Mouse (Mus musculus) central nervous system, embryonic 11.5 days (tissue): ENCODE data around the gene Gm2431. TPM values are rescaled to one million over a fixed set of nuclear protein-coding genes. Genes with fewer than 3 reads are reported as not detected.

Experiments
- polyA plus RNA-seq: library from polyadenylated mRNA; depleted of rRNA; stranded (reverse); fragments of >200 nt; gene quantifications from 2 replicates; pipeline ENCODE4 v1.2.3, GENCODE M21; 2012; rRNA removed

Gene Gm2431
- not detected in 2 replicates for polyA plus RNA-seq

DNA sequence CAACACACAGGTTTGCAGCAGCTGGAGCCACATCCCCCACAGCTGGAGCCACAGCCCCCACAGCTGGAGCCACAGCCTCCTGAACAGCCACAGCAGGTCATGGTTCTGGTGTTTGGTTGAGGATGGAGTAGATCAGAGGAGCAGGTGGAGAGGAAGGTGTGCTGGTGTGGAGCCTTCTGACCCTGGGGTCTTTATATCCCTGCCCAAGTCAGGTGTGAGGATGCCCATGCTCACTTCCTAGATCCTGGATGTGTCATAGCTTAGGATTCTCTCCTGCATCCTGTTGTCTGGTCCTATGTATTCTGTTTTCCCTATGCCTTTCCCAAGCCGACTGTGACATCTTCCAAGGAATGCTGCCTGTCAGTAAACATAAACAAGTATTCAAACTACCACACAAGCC lies at the start of gene Gm2431:
Gene Gm2431 (minus strand): TSS at position 101 of the 400 bp plus-strand sequence.

DNA sequence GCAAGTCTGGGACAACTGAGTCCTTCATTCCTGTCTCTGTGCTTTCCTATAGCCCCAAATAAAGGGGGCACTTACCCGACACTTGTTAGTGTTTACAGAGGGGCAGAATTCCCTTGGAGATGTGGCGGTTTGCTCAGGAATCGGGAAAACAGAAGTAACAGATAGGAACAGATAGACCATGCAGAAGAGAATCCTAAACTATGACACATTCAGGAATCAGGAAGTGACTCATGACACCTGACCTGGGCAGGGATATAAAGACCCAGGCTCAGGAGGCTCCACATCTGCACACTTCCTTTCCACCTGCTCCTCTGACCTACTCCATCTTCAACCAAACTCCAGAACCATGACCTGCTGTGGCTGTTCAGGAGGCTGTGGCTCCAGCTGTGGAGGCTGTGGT lies 45.1 kb upstream of the Gm2431 start, which contains the start of gene Krtap5-4:
Gene Krtap5-4 (plus strand): TSS at position 301 of the 400 bp plus-strand sequence.

GRCm38 (mm10) chr7:142297018-142297417 lies 38.9 kb upstream of the Gm2431 start, which contains the start of gene Krtap5-1:
Krtap5-1 (minus strand) TSS chr7:142297118.

GRCm38 (mm10) chr7:142274263-142274662 lies 16.1 kb upstream of the Gm2431 start, which contains the start of gene Gm4559:
Gm4559 (minus strand) TSS chr7:142274363.

GRCm38 (mm10) chr7:142240978-142241377 lies 17.2 kb downstream of the Gm2431 start, which contains the start of gene Gm40460:
Gm40460 (minus strand) TSS chr7:142241078.

GRCm38 (mm10) chr7:142229871-142230270 lies 28.3 kb downstream of the Gm2431 start, which contains the start of gene Krtap5-5:
Krtap5-5 (minus strand) TSS chr7:142229971.

GRCm38 (mm10) chr7:142211559-142211958 lies 46.6 kb downstream of the Gm2431 start, which contains the start of gene Gm7579:
Gm7579 (plus strand) TSS chr7:142211859.

Other genes with a start within 250 kb of the Gm2431 start
- 42.3 and 43.3 TPM in 2 replicates for gene Mob2, start 197.3 kb downstream of the Gm2431 start, polyA plus RNA-seq
- gene Dusp8, start 162.5 kb downstream of the Gm2431 start, polyA plus RNA-seq, result 17.3 and 17.4 TPM in 2 replicates
- gene Gm45618, start 137.6 kb downstream of the Gm2431 start, polyA plus RNA-seq, result not detected in 2 replicates
- not detected in 2 replicates for gene Gm39115, start 122.3 kb downstream of the Gm2431 start, polyA plus RNA-seq
- gene Gm45337, start 113.7 kb downstream of the Gm2431 start, polyA plus RNA-seq, result not detected in 2 replicates
- not detected in 2 replicates for gene Gm29735, start 101.2 kb downstream of the Gm2431 start, polyA plus RNA-seq
- not detected in 2 replicates for gene Gm4553, start 92.6 kb downstream of the Gm2431 start, polyA plus RNA-seq
- gene Krtap5-2, start 82.3 kb downstream of the Gm2431 start, polyA plus RNA-seq, result not detected in 2 replicates
- not detected in 2 replicates for gene Gm10153, start 68.0 kb downstream of the Gm2431 start, polyA plus RNA-seq
- not detected in 2 replicates for gene Krtap5-3, start 57.0 kb downstream of the Gm2431 start, polyA plus RNA-seq
- gene Gm7579, start 46.5 kb downstream of the Gm2431 start, polyA plus RNA-seq, result not detected in 2 replicates
- not detected in 2 replicates for gene Krtap5-5, start 28.4 kb downstream of the Gm2431 start, polyA plus RNA-seq
- gene Gm40460, start 17.3 kb downstream of the Gm2431 start, polyA plus RNA-seq, result not detected in 2 replicates
- gene Gm4559, start 16.0 kb upstream of the Gm2431 start, polyA plus RNA-seq, result not detected in 2 replicates
- gene Krtap5-1, start 38.8 kb upstream of the Gm2431 start, polyA plus RNA-seq, result not detected in 2 replicates
- not detected in 2 replicates for gene Krtap5-4, start 45.2 kb upstream of the Gm2431 start, polyA plus RNA-seq
- gene Ifitm10, start 115.4 kb upstream of the Gm2431 start, polyA plus RNA-seq, result 0.32 and 0.62 TPM in 2 replicates
- gene Gm49369, start 124.3 kb upstream of the Gm2431 start, polyA plus RNA-seq, result 42.8 TPM in 1 of 2 replicates, not detected in the other
- gene Ctsd, start 129.7 kb upstream of the Gm2431 start, polyA plus RNA-seq, result 73.0 and 126 TPM in 2 replicates
- 0.34 and 0.88 TPM in 2 replicates for gene Syt8, start 176.5 kb upstream of the Gm2431 start, polyA plus RNA-seq
- 3.3 and 5.1 TPM in 2 replicates for gene Tnni2, start 183.5 kb upstream of the Gm2431 start, polyA plus RNA-seq
- gene Lsp1, start 202.5 kb upstream of the Gm2431 start, polyA plus RNA-seq, result 20.5 and 42.6 TPM in 2 replicates
- gene Tnnt3, start 240.5 kb upstream of the Gm2431 start, polyA plus RNA-seq, result 2.6 and 6.1 TPM in 2 replicates